Mouse (Mus musculus): ENCODE data around the gene Tubg1.
"Not testable (repeated sequence)": the region's sequence is repeated elsewhere in the genome, so short reads cannot be mapped to it uniquely, and the experiment has no call there.

Tubg1 gene

DNA sequence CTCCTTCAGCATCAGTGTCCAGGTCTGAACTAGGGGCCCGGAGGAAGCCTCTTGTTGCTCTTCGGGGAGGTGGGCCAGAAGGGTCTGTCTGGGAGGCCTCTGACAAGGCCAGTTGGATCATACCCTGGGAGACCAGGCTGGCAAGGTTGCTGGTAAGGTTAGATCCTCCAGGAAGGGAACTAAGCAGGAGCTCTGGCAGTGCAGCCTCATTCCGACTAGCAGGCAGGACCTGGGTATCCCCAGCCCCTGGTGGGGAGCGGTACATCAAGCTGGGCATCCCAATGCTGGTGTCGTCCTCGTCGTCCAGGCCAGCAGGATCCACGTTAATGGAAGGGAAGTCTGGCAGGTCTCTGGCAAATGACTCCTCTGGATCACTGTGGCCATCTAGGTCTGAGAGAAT, 21.5 kb upstream of the Tubg1 start:
- no peak for DNase-seq (ENCODE audit: low read depth, low spot score)

DNA sequence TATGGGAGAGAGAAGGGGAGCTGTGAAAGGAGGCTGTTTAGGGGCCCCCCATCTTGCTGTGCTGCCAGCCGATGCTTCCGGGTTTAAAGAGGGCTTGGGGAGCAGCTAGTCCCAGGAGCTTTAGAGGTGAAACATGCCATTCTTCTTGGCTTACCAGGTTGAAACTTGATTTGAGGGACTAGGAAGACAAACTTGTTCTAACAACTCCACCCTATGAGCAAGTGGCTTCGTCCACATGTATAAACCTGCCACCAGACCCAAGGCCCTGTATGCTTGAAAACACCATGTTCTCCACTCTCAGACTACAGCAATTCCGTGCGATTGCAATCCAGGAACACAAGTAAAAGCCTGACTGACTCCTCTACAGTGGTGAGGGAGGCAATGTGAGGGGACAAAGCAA, 16.7 kb upstream of the Tubg1 start:
- DNase-seq (ENCODE audit: low read depth, low spot score), result no peak

DNA sequence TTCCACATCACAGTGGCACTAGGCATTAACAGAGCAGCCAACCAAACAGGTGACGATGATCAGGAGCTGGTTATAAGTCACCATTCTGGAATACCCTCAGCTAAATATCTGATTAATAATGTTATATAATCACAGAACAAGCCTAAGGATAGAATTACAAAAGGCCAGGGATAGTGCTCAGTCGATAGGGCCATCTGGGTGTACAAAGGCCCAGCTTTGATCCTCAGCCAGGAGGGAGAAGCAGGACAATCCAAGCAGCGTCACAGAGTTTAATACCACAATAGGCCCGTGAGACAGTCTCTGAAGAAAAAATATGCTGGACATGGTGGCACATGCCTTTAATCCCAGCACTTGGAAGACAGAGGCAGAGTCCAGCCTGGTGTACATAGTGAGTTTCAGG, 10.4 kb upstream of the Tubg1 start:
- DNase-seq (ENCODE audit: low read depth, low spot score), result no peak

DNA sequence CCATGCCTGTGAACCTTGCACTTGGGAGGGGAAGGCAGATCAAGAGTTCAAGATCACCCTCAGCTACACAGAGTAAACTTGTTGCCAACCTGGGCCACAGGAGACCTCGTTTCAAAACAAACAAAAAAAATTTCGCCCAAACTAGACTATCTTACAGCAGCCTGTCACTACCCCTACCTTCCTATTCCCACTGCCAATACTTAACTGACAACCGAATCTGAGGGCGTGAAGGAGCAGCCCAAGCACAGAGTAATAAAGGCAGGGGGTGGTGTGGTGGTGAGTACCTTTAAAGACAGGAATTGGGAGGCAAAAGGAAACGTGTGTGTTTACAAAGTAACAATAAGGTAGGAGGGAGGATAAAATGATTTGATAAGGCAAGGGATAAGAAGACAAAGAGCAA, 9.0 kb upstream of the Tubg1 start:
- DNase-seq (ENCODE audit: low read depth, low spot score), result no peak

DNA sequence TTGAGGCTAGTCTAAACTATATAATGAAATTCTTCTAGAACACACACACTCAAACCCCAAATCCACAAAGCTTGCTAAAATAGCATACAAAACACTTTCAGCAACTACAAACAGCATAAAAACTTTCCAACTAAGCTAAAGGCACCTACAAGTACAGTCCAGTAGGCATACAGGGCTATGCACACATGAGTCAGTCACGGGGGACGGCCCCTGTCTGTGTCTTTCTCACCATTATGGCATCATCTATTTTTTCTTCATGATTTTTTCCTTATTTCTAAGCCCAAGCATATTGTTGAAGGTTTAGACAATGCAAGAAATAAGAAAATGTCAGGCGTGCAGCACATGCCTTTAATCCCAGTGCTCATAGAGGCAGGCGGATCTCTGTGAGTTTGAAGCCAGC, 8.6 kb upstream of the Tubg1 start:
- DNase-seq (ENCODE audit: low read depth, low spot score), result no peak

DNA sequence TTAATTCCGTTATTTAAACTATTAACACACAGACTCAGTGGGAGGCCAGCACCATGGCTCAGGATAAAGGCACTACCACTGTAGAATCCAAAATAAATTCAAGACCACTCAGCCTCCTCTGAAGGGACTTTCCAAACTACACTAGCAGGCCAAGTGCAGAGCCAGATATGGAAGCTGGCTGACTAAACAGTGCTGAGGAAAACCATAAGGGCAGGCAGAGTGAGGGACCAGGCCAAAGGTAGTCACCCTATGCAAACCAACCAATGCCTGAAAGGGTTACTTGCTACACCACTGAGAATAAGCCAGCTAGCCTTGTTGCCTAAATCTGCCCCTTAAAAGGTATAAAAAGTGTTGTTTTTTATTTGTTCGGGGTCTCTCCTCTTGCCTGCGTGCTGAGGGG, 7.6 kb upstream of the Tubg1 start:
- no peak for DNase-seq (ENCODE audit: low read depth, low spot score)

DNA sequence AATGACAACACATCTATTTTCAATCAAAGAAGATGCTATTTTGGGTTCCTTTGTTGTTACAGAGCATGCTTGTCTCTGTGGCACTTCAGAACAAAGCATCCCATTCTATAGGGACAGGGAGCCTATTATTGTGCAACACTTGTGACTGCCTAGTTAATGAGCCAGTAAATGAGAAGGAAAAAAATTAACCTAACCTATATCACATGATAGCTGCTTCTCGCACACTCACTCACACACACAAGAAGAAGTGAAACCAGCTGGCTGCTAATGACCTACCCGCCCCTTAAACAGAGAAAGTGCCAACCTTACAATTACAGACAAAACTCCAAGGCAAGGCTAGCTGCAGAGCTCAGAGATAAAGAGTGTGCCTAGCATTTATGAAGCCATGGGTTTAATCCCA, 4.2 kb upstream of the Tubg1 start:
- DNase-seq (ENCODE audit: low read depth, low spot score), result no peak

DNA sequence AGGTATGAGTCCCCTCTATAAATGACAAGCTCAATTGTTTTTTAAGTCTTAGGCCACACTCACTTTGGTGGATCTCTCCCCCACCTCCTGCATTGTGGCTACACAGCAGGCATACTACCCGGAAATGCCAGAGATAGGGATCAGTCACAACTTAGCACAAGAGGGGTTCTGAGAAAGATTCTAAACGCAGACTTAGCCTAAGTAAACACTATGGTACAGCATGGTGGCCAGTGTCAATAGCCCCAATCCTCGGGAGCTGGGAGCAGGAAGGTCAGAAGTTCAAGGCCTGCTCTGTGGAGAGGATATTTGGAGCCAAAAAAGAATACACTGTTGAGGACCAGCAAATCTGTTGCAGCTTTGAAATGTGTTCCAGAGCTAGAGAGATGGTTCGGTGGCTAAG, 1.6 kb upstream of the Tubg1 start:
- DNase-seq (ENCODE audit: low read depth, low spot score), result no peak

DNA sequence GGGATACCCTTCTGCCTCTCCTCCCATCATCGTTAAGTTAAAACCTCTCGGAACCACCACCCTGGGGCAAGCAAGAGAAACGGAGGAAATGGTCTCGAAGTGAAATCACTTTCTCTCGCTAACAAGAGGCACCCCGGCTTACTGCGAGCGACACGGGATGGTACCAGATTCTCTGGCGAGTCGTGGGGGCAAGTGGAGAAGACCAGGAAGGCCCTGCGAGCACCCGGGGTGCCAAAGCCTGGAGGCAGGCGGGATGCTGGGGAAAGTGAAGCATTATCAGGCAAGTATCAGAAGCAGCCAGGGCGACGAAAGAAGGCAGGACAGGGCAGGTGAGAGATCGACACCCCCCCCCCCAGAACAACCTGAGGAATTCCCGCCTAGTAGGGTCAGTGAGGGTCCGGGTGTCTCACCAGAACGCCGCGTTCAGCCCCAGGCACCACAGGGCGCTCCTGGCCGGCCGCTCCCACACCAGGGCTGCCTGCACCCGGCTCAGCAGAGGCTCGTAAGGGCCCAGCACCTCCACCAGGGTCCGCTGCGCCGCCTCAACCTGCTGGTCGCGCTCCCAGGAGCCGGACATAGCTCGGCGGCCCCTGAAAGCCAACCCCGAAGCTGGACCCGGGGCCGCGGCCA, 492 bp upstream of the Tubg1 start:
- no peak for DNase-seq (ENCODE audit: low read depth, low spot score)

DNA sequence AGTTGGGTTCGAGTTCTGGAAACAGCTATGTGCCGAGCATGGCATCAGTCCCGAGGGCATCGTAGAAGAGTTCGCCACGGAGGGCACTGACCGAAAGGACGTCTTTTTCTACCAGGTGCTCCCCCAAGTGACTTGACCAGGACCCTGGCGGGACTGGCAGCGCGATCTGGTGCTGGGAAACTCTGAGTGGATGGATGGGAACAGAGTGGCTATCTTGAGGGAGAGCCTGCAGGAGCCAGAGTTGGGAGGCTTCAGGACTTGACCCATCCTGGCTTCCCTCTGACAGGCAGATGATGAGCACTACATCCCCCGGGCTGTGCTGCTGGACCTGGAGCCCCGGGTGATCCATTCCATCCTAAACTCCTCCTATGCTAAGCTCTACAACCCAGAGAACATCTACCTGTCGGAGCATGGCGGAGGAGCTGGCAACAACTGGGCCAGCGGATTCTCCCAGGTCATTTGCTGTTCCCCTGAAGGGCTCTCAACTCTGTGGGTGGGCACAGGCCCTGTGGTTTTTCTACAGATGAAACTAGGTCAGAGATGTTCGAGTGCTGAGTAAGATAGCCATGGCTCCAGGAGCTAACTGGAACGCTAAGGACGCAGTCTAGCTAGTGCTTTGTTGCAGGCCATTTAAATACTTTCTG, 929 bp downstream of the Tubg1 start:
- no peak for DNase-seq (ENCODE audit: low read depth, low spot score)

DNA sequence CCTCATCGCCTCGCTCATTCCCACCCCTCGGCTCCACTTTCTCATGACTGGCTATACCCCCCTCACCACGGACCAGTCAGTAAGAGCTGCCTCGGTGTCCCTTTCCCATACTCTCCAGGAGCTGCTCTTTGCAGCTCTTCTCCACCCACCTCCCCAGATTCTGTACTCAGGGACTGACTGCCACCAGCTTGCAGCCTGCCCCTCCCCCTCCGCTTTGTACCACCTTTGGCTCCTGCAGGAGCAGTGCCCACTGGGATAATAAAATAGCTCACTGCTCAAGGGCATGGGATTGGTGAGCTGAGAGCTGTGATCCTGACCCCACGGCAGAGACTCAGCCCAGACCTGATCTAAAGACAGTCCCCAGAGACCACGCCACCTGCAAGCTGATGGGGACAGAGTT, 4.8 kb downstream of the Tubg1 start:
- DNase-seq (ENCODE audit: low read depth, low spot score), result not testable (repeated sequence)

DNA sequence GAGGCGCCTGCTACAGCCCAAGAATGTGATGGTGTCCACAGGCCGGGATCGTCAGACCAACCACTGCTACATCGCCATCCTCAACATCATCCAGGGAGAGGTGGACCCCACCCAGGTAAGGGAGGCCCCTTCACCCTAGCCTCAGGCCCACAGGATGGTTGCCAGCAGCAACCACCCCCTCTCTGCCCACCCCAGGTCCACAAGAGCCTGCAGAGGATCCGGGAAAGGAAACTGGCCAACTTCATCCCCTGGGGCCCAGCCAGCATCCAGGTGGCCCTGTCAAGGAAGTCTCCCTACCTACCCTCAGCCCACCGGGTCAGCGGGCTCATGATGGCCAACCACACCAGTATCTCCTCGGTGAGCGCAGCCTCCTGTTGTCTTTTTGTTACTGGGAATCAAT, 5.3 kb downstream of the Tubg1 start:
- DNase-seq (ENCODE audit: low read depth, low spot score), result not testable (repeated sequence)

DNA sequence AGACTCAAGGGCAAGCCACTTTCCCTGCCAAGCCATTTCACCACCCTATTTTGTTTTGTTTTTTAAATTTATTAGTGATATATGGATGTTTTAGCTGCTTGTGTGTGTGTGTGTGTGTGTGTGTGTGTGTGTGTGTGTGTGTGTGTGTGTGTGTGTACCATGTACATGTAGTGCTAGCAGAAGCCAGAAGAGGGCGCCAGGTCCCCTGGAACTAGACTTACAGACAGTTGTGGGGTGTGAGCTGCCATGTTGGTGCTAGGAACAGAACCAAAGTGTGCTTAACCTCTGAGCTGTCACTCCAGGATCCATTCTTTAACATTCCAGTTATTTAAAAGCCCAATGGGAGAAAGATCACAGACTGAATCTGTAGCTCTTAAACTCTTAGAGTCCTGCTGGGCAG, 7.3 kb downstream of the Tubg1 start:
- DNase-seq (ENCODE audit: low read depth, low spot score), result no peak

DNA sequence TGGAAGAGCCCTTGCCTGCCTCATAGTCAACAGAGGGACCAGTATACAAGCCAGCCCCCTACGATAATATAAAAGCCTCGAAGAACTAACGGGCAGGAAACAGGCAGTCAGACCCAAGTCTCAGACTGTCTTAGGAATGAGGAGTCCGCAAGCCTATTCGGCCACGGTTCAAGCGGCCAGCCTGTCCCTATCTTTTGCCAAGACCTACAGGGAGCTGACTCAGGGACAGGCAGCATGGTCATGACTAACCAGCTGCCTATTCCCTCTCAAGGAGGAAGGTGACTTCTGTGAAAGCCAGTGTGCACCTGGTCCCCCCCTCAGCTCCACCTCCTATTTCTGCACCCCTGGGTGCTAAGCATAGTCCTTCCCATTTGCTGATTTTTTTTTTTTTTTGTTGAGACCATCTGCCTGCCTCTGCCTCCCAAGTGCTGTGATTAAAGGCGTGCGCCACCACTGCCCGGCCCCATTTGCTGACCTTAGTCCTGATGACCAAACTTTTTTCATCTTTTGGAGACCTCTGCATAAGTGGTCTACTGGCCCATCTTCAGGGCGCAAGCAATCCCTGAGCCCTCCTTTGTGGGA, 9.3 kb downstream of the Tubg1 start:
- DNase-seq (ENCODE audit: low read depth, low spot score), result no peak

DNA sequence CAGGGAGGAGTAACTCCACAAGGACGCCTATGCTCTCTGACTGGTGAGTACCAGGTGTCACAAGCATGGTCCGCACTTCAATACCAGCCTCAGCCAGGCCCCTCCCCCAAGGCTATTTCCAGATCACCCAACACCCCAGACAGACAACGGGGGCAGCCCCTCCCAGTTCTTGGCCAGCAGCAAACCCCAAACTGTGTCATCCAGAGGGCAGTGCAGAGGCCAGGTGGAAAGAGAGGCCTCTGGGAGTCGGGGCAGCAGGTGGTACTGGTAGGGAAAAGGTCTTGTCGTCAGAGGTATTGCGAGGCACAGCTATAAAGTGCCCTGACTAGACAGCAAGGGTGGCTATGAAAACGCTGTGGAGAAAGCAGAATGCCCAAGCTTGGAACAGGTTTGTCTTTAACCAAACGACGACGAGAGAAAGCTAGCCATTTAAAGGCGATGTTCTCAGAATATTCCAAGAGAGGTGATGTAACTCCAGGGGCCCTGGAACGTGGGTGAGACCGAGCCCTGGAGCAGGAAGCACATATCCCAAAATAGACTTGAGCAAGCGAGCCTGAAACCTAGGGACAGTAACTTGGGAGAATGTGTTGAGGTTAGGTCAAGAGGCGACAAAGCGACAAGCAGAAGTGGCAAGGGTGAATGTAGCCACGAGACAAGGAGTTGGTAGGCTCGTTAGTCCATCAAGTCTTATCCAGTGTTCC, 10.5 kb downstream of the Tubg1 start:
- no peak for DNase-seq (ENCODE audit: low read depth, low spot score)

DNA sequence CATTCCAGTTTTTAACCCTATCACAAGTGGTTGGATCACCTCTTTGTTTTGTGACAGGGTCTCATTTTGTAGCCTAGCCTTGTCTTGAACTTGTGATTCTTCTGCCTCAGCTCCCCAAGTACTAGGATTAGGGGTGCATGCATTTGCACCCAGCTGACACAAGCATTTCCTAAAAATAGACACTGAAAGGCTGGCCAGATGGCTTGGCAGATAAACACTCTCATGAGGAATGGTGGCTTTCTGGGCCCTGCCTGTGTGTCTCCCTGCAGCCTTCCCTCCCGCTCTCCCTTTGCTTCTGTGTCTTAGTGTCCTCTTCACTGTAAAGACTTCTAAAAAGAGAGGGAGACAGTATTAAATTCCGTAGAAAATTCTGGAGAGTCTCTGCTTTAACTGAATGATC, 11.4 kb downstream of the Tubg1 start:
- DNase-seq (ENCODE audit: low read depth, low spot score), result no peak

DNA sequence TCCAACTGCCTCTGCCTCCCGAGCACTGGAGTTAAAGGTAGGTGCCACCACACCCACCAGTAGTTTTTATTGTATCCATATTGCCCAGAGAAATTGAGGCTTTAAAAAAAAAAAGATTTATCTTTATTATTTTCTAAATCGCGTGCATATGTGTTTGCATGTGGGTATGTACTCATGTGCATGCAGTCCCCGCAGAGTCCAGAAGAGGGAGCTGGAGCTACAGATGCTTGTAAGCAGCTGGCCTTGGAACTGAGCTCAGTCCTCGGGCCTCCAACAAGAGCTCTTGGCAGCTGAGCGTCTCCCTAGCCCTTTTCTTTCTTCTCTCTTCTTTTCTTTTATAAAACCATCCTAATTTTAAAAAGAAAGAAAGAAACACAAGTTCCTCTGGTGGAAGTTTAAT, 12.0 kb downstream of the Tubg1 start:
- DNase-seq (ENCODE audit: low read depth, low spot score), result peak; percentile 75

DNA sequence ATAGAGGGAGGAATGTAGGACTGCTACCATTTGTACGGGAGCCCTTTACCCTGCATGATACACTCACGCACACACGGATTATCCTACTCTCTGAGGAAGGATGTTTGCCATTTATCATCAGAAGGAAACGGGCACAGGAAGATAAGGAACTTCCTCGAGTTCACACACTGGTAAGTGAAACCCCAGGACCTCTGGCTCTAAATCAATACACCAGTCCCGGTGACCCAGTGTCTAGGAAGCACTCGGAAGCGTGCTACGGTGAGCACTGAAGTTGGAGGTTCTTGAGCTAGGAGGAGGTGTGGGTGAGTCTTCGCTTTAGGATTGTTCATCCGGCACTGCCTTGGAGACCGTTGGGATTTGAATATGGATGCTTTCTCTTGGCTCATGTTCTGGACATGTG, 13.3 kb downstream of the Tubg1 start:
- no peak for DNase-seq (ENCODE audit: low read depth, low spot score)

DNA sequence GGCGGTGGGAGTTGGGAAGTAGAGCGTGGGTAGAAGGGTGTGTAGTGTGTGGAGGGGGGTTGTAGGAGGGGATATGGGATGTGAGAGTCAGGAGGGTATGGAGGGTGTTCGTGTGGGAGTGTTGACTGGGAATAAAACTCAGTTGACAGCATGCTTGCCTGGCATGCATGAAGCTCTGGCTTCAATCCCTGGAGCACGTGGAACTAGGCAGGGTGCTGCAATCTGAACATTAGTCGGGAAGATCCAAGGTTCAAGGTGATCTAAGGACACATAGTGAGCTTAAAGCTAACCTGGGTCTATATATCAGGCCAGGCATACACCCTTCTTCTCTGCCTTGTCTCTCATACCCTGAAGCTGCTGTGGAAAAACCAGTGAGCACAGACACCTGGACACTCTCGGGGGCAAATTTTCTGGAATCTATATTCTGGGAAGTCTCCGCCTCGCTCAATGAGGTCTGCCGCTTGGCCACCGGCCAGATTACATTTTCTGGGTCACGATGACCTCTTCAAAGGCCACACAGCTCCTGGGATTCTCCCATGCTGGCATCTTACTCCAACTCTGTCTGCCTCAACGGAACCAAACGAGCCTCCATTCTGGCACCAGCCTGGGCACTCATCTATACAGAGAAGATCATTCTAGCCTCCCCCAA, 14.6 kb downstream of the Tubg1 start:
- no peak for DNase-seq (ENCODE audit: low read depth, low spot score)

DNA sequence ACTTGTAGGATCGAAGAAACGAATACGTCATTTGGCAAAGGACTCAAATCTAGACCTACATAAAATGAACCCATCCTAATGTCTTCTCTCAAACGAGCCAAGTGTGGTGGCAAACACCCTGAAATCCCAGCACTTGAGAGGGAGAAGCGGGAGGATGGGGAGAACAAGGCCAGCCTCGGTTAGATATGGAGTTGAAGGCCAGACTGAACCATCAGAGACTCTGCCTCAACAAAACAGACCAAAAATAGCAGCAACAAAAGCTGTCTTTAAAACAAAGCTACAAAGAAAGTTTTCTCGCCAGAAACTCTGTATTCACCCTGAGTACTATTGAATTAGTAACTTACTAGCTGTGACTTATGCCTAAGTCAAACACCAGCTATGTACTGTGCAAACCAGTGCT, 17.3 kb downstream of the Tubg1 start:
- no peak for DNase-seq (ENCODE audit: low read depth, low spot score)

DNA sequence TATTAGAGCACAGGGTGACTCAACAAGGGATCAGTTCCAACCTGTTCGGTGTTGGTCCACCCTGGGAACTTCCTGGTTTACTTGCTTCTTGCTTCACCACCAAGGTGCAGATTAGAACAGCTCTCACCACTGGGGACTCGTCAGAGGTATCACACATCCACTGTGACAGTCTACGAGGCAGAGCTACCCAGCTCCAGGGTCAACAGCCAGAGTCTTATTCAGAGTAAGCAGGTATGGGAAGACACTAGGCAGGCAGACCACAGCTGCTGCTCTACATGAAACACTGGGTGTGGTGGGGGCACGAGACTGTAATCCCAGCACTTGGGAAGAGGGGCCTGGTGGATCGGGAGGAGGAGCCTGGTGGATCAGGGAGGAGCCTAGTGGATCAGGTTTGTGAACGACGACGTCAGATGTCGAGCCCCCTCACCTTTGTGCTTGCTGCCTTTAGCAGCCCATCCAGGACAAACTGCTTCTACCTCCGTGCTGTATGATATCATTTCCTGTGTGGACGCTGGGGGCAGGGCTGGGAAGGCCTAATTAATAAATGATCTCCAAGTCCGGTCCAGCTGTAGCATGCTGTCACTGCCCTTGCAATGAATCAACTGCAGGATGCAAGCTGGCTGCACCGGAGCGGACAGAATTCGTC, 18.9 kb downstream of the Tubg1 start:
- no peak for DNase-seq (ENCODE audit: low read depth, low spot score)
